8 mouse cellular contexts compared by ENCODE assay signal in the genomic region with DNA sequence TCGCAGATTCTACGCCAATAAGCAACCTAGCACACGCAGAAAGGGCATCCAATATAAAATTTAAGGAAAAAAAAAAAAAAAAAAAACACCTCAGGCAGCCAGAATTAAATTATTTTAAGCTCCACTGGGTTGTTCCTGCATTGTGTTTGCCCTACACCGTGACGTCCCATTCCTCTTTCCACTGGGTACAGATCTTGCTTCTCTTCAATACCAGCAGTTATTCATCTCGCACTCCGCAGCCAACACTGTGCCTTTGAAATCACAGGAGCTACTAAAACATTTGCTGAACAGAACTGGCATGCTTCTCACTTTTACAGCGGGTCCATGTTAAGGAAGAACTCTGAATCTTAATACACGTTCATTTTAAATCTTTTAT. TPM values are rescaled to one million over a fixed set of nuclear protein-coding genes. Genes with fewer than 3 reads are reported as not detected.
A peak's percentile ranks its signal among the peaks of the same experiment; 100 is the strongest.
DNase-seq lines count a peak whose midpoint lies in the region; ATAC-seq and TF ChIP-seq lines count a peak whose summit lies in the region.

No protein-coding gene starts in this region.

- H3K9ac ChIP-seq in limb, embryonic 15.5 days: no peak overlapping the region

- peak overlapping the region; percentile 92 for H3K27ac ChIP-seq in hindbrain, embryonic 10.5 days
- H3K27ac ChIP-seq in limb, embryonic 15.5 days: peak overlapping the region; percentile 89; the same call in 1 of the 2 replicates

- peak overlapping the region; percentile 70 for H3K4me2 ChIP-seq in limb, embryonic 15.5 days

- no peak for DNase-seq in lung, adult 2 months
- DNase-seq in lung, postnatal 25 days (ENCODE audit: low spot score): no peak
- DNase-seq in cerebellum, postnatal 10 days: peak; percentile 66 to 79
- DNase-seq in hindbrain, embryonic 10.5 days (ENCODE audit: low spot score): peak; percentile 14
- peak; percentile 35 for DNase-seq in right cerebral cortex, postnatal 4 days
- DNase-seq in Muller cell, postnatal 12 days (ENCODE audit: inconsistent ontology term): no peak

- no peak for TF ChIP-seq POLR2A in lung, adult 2 months (IDR thresholded peaks at IDR 0.05; ENCODE audit: borderline replicate concordance, extremely low read depth, low read depth, low read length)

- WGBS in lung, adult 2 months: 10% methylated on average over 9 of the region's 9 CpGs
- 16% methylated on average over 9 of the region's 9 CpGs for WGBS in hindbrain, embryonic 10.5 days
- 14% methylated on average over 9 of the region's 9 CpGs for WGBS in limb, embryonic 15.5 days

- no peaks in the 10 kb centered on the region for H3K27me3 ChIP-seq in hindbrain, embryonic 10.5 days (ENCODE audit: insufficient read depth, poor library complexity, severe bottlenecking)
- H3K27me3 ChIP-seq in limb, embryonic 15.5 days: no peaks in the 10 kb centered on the region

- H3K9me3 ChIP-seq in hindbrain, embryonic 10.5 days: 0 out of 2 replicates have a peak, but pooled peaks cover 3% of the 10 kb centered on the region
- H3K9me3 ChIP-seq in limb, embryonic 15.5 days: no peaks in the 10 kb centered on the region

- peaks cover 6% of the 10 kb centered on the region; the same call in 1 of the 2 replicates for H3K4me1 ChIP-seq in lung, adult 2 months (ENCODE audit: control insufficient read depth, insufficient read depth, low read length)
- peaks cover 12% of the 10 kb centered on the region for H3K4me1 ChIP-seq in hindbrain, embryonic 10.5 days (replicated peaks)
- H3K4me1 ChIP-seq in limb, embryonic 15.5 days: peaks cover 8% of the 10 kb centered on the region; the same call in 1 of the 2 replicates

- no peak for TF ChIP-seq CTCF in lung, adult 2 months (IDR thresholded peaks at IDR 0.05; ENCODE audit: insufficient read depth, low read length)

- peak overlapping the region; percentile 68 for H3K4me3 ChIP-seq in lung, adult 2 months (replicated peaks; ENCODE audit: extremely low read depth, low read depth, low read length)
- peak overlapping the region; percentile 73 for H3K4me3 ChIP-seq in hindbrain, embryonic 10.5 days
- H3K4me3 ChIP-seq in limb, embryonic 15.5 days: peak overlapping the region; percentile 79

- ATAC-seq in limb, embryonic 15.5 days (ENCODE audit: insufficient number of reproducible peaks, low FRiP score, low TSS enrichment, low read depth): no peak
- ATAC-seq in megakaryocyte-erythroid progenitor cell, adult 5-6 weeks (replicated peaks; ENCODE audit: low FRiP score, low TSS enrichment, poor library complexity, severe bottlenecking): no peak

- 0 out of 2 replicates have a peak, but pooled peaks cover 1% of the 10 kb centered on the region for H3K36me3 ChIP-seq in hindbrain, embryonic 10.5 days
- H3K36me3 ChIP-seq in limb, embryonic 15.5 days: peaks cover 2% of the 10 kb centered on the region; the same call in 1 of the 2 replicates

RNA-seq across cellular contexts. Expression of a gene that starts 0.7 kb away (rescaled TPM):
- polyA plus RNA-seq in lung, adult 2 months (2012; rRNA removed): 3.1 and 4.5 TPM in 2 replicates
- polyA plus RNA-seq in hindbrain, embryonic 10.5 days (2016; fragmentation: Nextera tagmentation; extraction: Ambion mirVana): 41.4 and 43.1 TPM in 2 replicates
- 31.9 and 34.2 TPM in 2 replicates for polyA plus RNA-seq in limb, embryonic 15.5 days (2015; fragmentation: Nextera tagmentation; extraction: Ambion mirVana)
- total RNA-seq in megakaryocyte-erythroid progenitor cell, adult 5-6 weeks (2014; fragmentation: Nextera tagmentation): 27.1 and 38.3 TPM in 2 replicates
- total RNA-seq in megakaryocyte-erythroid progenitor cell, adult 5-6 weeks (2017): 38.5 and 49.8 TPM in 2 replicates

RNA-seq across cellular contexts. Expression of a gene that starts 39.7 kb away (rescaled TPM):
- polyA plus RNA-seq in lung, adult 2 months (2012; rRNA removed): 0.12 and 0.25 TPM in 2 replicates
- 1.1 and 2.2 TPM in 2 replicates for polyA plus RNA-seq in hindbrain, embryonic 10.5 days (2016; fragmentation: Nextera tagmentation; extraction: Ambion mirVana)
- polyA plus RNA-seq in limb, embryonic 15.5 days (2015; fragmentation: Nextera tagmentation; extraction: Ambion mirVana): 1.6 and 3.1 TPM in 2 replicates
- not detected in 2 replicates for total RNA-seq in megakaryocyte-erythroid progenitor cell, adult 5-6 weeks (2014; fragmentation: Nextera tagmentation)
- total RNA-seq in megakaryocyte-erythroid progenitor cell, adult 5-6 weeks (2017): not detected in 2 replicates

Comparison
In these comparisons a context has a peak if more than half of its experiments do, and no peak if none do; other contexts are left out.
1. DNase-seq: peak in cerebellum, postnatal 10 days (2 of 2), hindbrain, embryonic 10.5 days (single experiment) and right cerebral cortex, postnatal 4 days (single experiment); none in lung, adult 2 months (single experiment), lung, postnatal 25 days (single experiment) and Muller cell, postnatal 12 days (single experiment).
2. Peak in every context shown above with its lines, with median percentiles within 50 percentile points of each other: H3K4me3 ChIP-seq.